Mouse (Mus musculus) left cerebral cortex, postnatal 25 days (tissue): ENCODE measurements around the gene Gm20481. TPM values are rescaled to one million over a fixed set of nuclear protein-coding genes. Genes with fewer than 3 reads are reported as not detected.
"Not testable (repeated sequence)": the region's sequence is repeated elsewhere in the genome, so short reads cannot be mapped to it uniquely, and the experiment has no call there.

Experiments
- DNase-seq, 2 experiments: peaks; one replicate each; pipeline ENCODE4 v3.0.0; 2022; ENCODE audit warnings: low spot score in 2 of 2, mixed read lengths in 1 of 2
- intact Hi-C: fragments of 180-260 bp; cut with DNase I; formaldehyde crosslinking; loops from one replicate; pipeline ENCODE4 v1.15.1; 2025
- total RNA-seq, 2 experiments: library from RNA; stranded (reverse); gene quantifications; 2 replicates each; pipeline ENCODE4 v1.2.3; 2021

Gm20481 gene
- total RNA-seq, 2 experiments from 2014 or later = not detected

- DNase-seq, intact Hi-C loops: not testable (repeated sequence)
Measured at GRCm38 (mm10) chr17:34970850-34971249, 1.1 kb downstream of the Gm20481 start.

GRCm38 (mm10) chr17:34971694-34972068, 2.0 kb downstream of the Gm20481 start:
- intact Hi-C loops = not testable (repeated sequence)

GRCm38 (mm10) chr17:34972069-34972749, 2.5 kb downstream of the Gm20481 start, which contains the start of the genes Hspa1a and Hspa1l:
Gene Hspa1a, minus strand, starts transcription at chr17:34972156.
Gene Hspa1l, plus strand, starts transcription at chr17:34972703.
- peak; percentile 82 to 85 for DNase-seq
- intact Hi-C loops = not testable (repeated sequence)

More at GRCm38 (mm10) chr17:34971694-34972068, 2.0 kb downstream of the Gm20481 start:
- not testable (repeated sequence) for DNase-seq

- intact Hi-C loops = no loop called here
- no peak for DNase-seq
Measured at GRCm38 (mm10) chr17:34975581-34976492, 6.1 kb downstream of the Gm20481 start.

GRCm38 (mm10) chr17:34977000-34977399, 7.3 kb downstream of the Gm20481 start:
- no peak for DNase-seq
- intact Hi-C loops = no loop called here

- DNase-seq = no peak
Measured at GRCm38 (mm10) chr17:34978239-34978638, 8.5 kb downstream of the Gm20481 start.

GRCm38 (mm10) chr17:34979631-34980030, 9.9 kb downstream of the Gm20481 start:
- intact Hi-C loops = loop anchor here (5.0 kb wide), 1 partner anchor 127 kb away; the partner anchor contains the start of genes Nelfe and Skiv2l
- no peak for DNase-seq

More at GRCm38 (mm10) chr17:34978239-34978638, 8.5 kb downstream of the Gm20481 start:
- intact Hi-C loops = no loop called here

- intact Hi-C loops = loop anchor here (1.0 to 5.0 kb wide), 2 partner anchors 28 to 128 kb away; partner anchors contain the start of genes Nelfe and Skiv2l
- peak; percentile 45 to 58 for DNase-seq
Measured at GRCm38 (mm10) chr17:34980655-34981054, 10.9 kb downstream of the Gm20481 start.

- peak; percentile 94 to 96 for DNase-seq
- intact Hi-C loops = loop anchor here (1.0 to 5.0 kb wide), 2 partner anchors 29 to 129 kb away; partner anchors contain the start of genes Nelfe and Skiv2l
Measured at GRCm38 (mm10) chr17:34981690-34982180, 12.0 kb downstream of the Gm20481 start, which contains the start of gene Lsm2. Gene Lsm2, plus strand, starts transcription at chr17:34981862.

GRCm38 (mm10) chr17:34982328-34982727, 12.6 kb downstream of the Gm20481 start:
- DNase-seq = no peak
- intact Hi-C loops = loop anchor here (5.0 kb wide), 1 partner anchor 130 kb away; the partner anchor contains the start of genes Nelfe and Skiv2l

GRCm38 (mm10) chr17:34984218-34984617, 14.5 kb downstream of the Gm20481 start:
- intact Hi-C loops = loop anchor here (2.0 to 5.0 kb wide), 2 partner anchors 15 to 132 kb away; partner anchors contain the start of genes Nelfe and Skiv2l
- DNase-seq = peak in 1 of 2 experiments; percentile 24

- intact Hi-C loops = no loop called here
- DNase-seq = no peak
Measured at GRCm38 (mm10) chr17:34994751-34995150, 25.0 kb downstream of the Gm20481 start.

GRCm38 (mm10) chr17:34995192-34995591, 25.5 kb downstream of the Gm20481 start:
- DNase-seq, intact Hi-C loops: not testable (repeated sequence)

GRCm38 (mm10) chr17:34995927-34996326, 26.2 kb downstream of the Gm20481 start:
- intact Hi-C loops = not testable (repeated sequence)

GRCm38 (mm10) chr17:34996411-34997141, 26.9 kb downstream of the Gm20481 start:
- DNase-seq = no peak
- intact Hi-C loops = no loop called here

More at GRCm38 (mm10) chr17:34995927-34996326, 26.2 kb downstream of the Gm20481 start:
- not testable (repeated sequence) for DNase-seq

GRCm38 (mm10) chr17:34997142-34997483, 27.4 kb downstream of the Gm20481 start:
- no peak for DNase-seq
- intact Hi-C loops = no loop called here

GRCm38 (mm10) chr17:34998526-34999430, 29.1 kb downstream of the Gm20481 start:
- intact Hi-C loops = loop anchor here (2.0 kb wide), 1 partner anchor 14 kb away; no protein-coding TSS in a partner anchor
- no peak for DNase-seq
